Mouse (Mus musculus) layer of hippocampus, postnatal 25 days (tissue): ENCODE results near the gene Map4k4. TPM values are rescaled to one million over a fixed set of nuclear protein-coding genes. Genes with fewer than 3 reads are reported as not detected.

ENCODE experiments used
- DNase-seq, 2 experiments: peaks; one replicate each; pipeline ENCODE4 v3.0.0; 2022; ENCODE audit warnings: mixed read lengths in 2 of 2, low spot score in 1 of 2; ENCODE audit errors: extremely low spot score in 1 of 2
- total RNA-seq, 2 experiments: library from RNA; stranded (reverse); gene quantifications; 2 replicates each; pipeline ENCODE4 v1.2.3; 2021

Map4k4 gene
- total RNA-seq, 2 experiments from 2014 or later: 154 to 180 TPM

DNA sequence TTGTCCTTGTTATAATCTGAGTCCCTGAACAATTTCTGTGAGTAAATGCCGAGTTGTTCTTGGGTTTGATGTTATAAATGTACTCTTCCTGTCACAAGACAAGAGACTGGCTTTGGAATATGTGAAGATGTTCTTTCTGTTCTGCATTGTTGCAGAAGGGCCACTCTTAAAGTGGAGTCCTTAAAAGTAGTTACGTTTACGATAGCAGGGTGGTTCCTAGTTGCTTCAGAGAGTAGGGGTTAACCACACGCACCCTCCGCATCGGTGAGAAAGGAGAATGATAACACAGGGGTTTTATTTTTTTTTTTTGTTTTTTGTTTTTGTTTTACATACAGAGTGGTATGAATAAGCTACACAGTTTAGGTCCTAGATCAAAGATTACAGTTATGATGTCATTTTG is 60.4 kb downstream of the Map4k4 start:
- no peak for DNase-seq

DNA sequence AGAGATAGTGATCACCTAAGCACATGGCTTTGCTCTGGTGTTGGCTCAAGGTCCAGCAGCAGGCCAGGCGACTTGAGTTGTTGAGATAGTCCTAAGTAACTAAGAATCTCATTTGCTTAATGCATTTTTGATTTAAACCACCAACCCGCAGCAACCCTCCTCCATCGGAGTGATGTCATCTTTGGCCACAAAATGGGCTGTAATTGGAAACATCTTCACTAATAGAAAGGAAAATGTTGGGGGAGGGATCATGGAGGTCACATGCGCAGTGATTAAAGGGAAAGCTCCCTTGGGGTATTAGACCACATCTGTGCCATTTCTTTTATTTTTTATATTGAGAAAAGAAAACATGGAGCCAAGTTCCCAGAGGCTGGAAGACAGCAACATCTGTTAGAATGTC is 61.6 kb downstream of the Map4k4 start:
- no peak for DNase-seq

DNA sequence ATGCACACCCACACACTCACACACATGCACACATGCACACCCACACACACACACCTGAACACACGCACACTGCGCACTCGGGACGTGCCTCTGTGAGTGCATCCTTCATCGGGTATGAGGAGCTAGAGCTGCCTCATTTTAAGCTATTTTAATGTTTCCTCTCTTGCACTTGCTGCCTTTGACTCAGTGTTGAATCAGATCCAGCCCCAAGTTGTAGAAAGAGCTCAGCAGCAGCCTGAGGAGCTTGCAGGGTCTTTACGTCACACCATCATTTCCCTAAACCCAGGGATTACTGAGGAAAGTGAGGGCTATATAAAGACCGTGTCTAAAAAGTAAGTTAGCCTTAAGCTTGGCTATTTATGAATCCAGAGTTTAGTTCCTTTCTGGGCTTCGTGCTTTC is 62.1 kb downstream of the Map4k4 start:
- no peak for DNase-seq

DNA sequence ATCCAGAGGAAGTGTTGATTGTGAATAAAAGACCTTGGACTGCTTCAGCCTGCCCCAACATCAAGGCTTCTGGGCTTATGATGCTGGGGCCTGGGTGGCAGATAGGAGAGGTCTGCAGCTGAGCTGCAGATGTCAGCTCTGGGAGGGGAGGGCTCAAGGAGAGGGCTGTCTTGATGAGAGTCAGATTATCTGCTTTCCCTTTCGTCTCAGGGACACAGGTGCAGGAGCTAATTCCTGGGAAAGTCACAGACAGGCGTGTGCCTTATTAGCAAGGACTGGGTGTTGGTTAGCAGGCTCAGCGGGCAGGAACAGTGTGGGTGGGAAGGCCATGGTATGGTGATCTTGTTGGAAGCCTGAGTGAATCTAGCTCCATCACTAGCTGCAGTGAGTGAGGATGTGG is 63.1 kb downstream of the Map4k4 start:
- no peak for DNase-seq

DNA sequence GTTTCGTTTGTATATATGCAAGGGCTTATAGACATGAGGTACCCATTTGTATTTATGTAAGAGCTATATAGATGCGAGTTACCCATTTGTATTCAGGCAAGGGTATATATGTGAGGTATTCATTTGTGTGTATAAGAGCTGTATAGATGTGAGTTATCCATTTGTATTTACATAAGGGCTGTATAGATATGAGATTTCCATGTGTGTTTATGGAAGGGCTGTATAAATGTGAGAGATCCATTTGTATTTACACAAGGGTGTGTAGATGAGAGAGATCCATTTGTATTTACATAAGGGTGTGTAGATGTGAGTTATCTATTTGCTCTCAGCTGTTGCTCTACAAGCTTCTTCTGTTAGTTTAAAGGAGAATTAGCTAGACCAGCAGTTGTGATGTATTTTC is 63.7 kb downstream of the Map4k4 start:
- no peak for DNase-seq

DNA sequence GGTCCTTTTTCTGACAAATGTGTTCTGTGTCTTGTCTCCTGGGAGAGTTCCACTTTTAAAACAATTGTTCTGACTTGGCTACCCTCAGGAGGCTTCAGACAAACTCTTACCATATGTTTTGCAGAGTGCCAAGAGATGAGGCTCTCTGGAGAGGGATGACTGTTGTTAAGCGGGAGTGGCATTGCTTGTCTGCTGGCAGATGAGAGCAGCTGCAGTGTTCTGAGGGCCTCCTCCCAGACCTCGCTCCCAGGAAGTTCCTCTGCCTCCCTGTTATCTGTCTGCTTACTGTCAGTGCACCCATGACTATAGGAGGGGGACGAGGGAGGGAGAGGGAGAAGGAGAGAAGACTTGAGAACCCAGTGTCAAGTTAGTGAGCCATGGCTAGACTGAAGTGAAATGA is 64.7 kb downstream of the Map4k4 start:
- no peak for DNase-seq

DNA sequence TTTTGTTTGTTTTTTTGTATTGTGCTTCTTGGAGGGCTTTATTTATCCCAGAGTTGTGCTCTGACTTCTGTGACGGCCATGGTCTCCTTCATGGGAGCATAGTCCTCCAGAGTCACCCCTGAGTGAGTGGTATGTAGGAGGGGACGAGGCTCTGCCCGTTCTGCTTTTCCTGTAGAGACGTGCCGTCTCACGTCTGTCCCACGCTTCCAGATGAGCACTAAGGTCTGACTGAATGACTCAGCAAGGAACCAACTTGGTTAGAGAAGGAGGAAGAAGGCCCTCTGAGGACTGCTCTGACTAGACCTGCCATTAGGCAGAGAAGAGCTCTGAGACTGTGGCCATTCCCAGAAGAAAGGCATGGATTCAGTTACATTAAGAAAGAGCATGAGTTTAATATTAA is 68.3 kb downstream of the Map4k4 start:
- DNase-seq: no peak

DNA sequence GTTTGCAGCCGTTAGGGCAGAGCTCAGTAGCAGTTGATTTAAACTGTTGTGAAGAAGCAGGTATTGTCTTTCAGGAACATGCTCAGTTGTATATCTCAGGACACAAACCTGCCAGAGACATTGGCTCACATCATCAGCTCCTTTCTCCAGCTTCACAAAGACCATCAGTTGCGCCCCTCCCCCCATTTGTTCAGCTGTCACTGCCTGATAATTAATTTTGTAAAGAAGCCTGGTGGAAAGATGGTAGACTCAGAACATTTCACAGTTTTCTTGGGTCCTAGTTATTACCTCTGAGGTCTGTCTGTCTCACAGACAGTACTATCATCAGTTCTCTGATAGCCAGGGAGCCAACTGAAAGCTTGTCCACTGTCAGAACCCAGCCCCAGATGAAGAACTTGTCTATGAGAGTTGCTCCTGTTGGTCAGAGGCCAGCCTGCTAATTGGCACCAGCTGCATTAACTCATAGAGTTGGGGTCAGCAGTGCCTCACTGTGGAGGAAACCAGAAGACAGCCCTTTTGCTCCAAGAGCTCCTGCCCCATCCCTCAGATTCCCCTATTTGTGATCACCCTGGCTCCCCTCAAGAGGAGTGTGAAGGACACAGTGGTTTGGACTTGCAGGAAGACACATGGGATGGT is 69.2 kb downstream of the Map4k4 start:
- DNase-seq: no peak

DNA sequence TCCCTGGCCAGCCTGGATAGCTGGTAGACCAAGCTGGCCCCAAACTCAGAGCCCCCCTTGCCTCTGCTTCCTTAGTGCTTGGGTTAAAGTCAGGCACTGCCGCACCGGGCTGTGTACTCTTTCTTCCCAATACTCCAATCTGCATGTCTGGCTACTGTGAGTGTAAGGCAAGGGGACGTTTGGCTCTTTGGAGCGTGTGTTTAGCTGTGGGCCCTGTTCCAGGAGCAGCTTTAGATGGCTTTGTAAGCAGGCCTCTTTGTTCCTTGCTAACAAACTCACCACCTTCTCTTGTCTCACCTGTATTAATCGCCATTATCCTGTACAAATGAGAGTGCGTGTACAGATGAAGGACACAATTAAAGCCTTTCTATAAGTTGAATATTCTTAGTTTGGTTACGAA is 71.7 kb downstream of the Map4k4 start:
- no peak for DNase-seq

DNA sequence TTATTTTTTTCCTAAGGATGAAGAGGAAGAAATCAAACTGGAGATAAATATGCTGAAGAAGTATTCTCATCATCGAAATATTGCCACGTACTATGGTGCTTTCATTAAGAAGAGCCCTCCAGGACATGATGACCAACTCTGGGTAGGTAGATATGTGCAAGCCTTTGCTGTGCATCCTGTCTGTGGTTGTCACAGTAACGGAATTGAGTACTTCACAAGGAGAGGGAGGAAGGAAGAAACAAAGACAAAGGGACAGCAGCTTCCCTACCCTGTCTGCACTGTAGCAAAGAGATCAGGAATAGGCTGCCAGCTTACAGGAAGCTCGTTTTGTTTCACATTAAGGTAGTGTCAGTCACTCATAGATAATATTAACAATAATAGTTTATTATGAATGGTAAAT is 73.2 kb downstream of the Map4k4 start:
- DNase-seq: no peak

DNA sequence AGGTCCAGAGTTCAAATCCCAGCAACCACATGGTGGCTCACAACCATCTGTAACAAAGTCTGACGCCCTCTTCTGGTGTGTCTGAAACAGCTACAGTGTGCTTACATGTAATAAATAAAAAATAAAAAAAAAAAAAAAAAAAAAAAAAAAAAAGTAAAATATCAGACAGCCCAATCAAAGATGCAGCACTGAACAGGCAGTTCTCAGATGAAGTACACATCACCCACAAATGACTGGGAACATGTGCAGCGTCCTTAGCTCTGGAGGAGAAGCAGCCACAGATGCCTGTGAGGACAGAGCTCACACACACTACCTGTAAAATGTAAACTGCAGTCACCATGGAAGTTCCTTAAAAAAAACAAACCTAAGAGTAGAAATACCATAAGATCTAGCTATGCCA is 74.3 kb downstream of the Map4k4 start:
- DNase-seq: no peak

DNA sequence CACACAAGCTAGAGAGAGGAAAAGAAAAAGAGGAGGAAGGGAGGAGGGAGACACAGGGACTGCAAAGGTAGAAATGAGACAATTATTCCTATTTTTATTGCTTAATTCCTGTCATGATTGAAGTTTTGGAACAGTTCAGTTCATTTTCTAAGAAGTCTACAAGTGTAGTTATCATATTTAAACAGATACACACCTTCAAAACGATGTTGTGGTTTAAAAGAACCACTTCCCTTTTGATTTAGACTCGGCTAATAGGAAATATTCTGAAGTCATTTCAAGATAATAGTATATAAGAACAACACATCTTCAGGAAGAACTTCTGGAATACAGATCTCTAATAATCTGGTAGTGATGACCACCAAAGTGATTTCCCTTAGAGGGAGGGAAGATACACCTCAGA is 75.4 kb downstream of the Map4k4 start:
- DNase-seq: no peak

DNA sequence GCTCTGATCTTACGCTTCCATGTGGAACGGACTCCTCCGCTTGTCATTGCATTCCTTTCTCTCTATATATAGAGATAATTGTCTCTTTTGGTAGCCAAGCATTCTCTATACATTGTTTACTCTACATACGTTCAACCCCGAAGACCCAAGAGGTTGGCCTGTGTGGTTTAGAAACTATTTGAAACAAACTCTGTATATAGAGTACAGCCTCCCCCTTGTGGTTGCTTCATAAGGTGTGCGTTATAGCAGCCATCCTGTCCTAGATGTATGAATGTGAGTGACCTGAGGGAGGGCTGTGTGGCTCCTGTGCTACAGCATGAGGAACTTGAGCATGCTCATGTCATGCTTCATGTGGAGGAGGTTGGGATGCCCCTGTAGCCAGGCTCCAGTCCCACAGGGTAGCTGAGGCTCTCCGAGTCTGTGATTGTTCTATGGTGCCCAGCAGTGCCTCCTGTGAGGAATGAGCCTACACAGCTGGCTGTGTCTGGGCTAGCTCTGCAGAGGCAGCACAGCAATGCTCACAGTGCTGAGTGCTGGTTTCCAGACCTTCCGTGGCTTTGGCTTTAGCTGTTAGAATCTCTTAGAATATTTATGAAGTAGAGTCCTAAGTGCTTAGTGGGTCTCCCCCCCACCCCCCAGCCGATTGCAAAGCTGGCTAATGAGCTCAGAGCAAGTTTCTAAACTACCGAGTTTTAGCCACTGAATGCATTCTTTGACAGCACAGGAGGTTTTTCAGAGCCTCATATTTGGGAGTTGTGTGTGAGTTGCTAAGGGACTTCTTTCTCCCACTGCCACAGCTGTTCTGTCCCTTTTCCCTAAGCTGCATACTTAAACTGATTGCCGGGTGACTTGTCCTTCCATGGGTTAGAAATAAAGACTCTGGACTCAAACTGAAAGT is 76.4 kb downstream of the Map4k4 start:
- no peak for DNase-seq

DNA sequence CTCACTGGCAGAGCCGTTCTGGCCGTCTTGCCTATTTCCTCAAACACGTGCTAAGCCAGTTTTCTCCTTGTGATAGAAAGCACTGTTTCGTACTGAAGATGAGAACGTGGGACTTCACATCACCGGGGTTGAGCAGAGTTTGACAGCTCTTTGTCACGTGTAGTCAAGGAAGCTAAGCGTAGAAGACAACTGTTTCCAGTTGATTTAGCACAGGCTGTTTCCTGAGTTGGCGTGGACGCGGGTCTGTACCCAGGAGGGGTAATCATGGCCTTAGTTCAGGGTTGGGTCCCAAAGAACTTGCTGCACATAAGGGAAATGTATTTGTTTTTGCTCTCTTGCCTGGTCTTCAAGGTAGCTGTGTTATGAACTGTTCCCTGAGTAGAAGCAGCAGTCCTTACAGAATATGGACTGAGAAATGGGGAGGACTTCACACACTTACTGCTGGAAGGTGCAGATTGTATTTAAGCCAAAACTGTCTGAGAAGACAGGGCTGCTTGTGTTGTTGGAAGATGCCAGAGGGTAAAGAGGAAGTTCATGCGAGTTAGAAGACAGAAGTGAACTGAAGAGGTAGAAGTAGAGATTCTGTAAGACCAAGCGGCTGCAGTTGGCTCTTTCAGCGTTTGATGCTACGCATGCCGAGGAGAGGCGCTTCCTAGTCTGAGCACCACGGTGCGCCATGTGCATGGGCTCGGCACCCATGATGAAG is 78.2 kb downstream of the Map4k4 start:
- DNase-seq: no peak

DNA sequence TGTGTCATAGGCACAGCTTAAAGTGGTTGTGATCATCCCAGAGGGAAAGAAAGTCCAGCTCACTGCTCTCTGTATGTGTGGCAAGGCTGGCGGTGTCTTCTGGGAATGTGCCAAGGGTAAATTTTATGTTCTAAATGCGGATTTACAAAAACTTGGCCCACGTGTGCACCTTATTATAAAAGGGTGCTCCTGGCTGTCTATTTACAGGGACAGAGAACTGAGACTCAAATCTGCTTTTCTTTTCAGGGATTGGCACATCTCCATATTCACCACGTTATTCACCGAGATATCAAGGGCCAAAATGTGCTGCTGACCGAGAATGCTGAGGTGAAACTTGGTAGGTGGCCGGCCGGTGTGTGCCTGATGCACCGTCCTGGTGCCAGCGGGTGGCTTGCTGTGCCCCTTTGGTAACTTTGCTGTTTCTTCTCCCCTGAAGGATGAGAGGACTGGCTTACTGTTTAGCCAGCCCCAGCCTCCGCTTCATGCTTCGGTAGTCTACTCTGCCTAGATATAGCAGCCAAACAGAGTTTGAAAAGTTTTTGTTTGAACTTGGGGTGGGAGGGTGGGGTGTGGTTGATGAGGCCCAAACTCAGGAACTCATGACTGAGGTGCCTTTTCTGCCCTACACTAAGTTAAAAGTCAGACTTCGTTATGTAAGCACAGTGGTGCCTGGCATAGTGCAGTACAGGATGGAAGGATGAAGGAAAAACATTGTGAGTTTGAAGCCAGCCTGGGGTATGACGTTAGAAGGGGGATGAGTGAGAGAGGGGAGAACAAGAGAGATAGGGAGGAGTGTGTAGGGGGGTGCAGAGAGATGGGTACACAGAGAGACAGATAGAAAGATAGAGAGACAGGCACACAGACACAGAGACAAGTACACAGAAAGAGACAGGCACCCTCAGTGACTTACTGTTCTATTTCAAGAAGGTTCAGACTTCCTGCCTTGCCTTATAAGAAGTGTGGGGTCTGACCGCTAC is 79.9 kb downstream of the Map4k4 start:
- no peak for DNase-seq

DNA sequence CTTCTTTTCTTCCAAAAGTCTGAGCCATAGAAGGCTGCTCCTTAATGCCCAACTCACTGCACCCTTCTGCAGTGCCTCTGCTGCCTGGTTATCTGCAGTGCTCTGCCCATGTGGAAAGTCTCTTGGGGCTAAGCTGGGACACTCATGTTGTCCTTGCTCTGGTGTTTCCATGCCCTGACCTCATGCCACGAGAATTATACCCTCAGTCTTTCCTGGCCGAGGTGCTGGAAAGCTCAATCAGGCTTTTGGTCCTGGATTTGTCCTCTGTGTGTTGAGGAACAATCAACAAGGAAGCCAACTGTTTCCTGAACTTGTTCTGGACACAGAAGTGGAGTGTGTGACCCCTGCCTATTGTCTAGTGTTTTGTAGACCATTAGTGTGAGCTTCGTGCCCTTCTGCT is 81.3 kb downstream of the Map4k4 start:
- DNase-seq: no peak

DNA sequence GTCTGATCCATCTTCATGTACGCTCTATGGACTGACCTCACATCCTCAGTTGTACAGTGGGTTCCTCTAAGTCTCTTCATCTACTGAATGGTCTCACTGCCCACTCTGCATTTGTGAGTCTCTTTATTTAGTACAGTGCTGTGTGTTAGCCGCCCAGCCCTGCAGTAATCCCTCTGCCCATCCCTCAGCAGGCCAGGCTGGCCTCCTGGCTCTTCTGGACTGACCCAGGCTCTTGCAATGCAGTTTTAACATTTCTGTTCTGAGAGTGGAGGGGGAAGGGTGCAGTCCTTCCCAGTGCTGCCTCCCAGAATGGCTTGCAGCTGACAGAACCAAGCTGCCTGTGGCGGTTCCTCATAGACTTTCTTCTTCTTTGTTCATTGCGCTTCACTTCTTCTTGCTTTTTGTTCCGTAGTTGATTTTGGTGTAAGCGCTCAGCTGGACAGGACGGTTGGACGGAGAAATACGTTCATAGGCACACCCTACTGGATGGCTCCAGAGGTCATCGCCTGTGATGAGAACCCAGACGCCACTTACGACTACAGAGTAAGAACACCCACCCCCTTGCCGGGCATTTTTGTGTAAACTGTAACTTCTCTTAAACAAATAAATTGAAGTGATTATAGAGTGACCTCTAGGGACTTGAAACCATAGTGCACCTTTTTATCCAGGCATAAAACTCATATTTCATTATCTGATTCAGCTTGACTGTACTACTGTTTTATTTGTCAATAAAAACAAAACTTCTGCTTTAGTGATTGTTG is 82.2 kb downstream of the Map4k4 start:
- DNase-seq: no peak

DNA sequence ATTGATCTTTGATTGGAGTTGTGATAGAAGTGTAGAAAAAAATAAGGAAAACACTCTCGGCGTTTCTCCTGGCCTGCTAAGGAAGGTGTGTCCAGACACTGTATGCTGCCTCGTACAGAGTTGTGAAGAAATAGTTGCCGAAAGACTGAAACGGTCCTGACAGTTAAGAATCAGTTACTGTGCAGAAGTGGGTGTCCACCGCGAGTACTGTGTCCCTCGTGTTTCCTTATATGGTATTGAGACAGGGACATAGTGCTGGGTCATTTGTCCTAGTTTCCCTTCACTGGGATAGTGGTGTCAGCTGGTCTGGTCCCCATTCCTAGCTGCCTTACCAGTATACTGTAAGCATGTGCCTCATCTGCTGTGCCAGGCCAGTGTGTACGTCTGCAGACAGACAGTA is 83.6 kb downstream of the Map4k4 start:
- no peak for DNase-seq

DNA sequence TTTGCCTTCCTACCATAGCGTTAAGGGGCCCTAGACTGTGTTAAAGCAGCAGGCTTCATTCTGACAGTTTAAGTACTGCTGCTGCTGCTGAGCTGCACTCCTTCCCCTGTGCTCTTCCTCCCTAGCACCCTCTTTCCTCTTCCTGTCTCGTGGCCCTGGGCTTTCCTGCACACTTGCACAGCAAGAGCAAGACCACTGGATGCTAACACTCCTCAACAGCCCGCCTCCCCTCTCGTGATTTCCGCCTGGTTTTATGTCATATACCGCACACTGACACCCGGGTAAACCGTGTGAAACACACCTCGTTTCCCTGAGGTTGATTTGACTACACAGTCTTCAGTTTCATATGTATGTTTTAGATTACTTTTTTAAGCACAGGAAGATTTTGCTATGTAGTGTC is 86.1 kb downstream of the Map4k4 start:
- DNase-seq: no peak

DNA sequence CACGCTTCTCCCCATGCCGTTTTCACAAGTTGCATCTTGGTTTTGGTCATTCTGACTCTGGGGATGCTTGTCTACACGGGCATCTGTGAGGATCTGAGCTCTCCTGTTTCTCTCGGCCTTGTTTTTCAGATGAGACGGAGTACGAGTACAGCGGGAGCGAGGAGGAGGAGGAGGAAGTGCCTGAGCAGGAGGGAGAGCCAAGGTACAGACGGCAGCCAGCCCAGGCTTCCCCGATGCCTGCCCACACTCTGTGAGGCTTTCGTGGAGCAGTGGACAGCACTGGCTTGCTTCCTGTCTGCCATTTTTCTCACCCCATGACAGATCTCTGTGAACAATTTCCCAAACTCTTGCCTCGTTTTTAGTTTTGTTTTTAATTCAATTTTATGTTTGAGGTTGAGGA is 88.1 kb downstream of the Map4k4 start:
- no peak for DNase-seq
